Mouse (Mus musculus) G1E (cell line): ENCODE data around the gene Gpr162.

ENCODE experiments used
- CTCF ChIP-seq: IDR thresholded peaks from 2 replicates; pipeline ENCODE4 v1.5.1; 2012; ENCODE audit warnings: low read depth, low read length, inconsistent platforms, mixed read lengths
- GATA1 ChIP-seq: IDR thresholded peaks from 2 replicates; pipeline ENCODE4 v1.6.1; 2012; ENCODE audit warnings: borderline replicate concordance, low read length, inconsistent platforms, mixed read lengths

- TF ChIP-seq CTCF (no peak), GATA1 (no peak)
Measured at GRCm38 (mm10) chr6:124857840-124858530, 5.8 kb downstream of the Gpr162 start.
